Mouse (Mus musculus): ENCODE measurements around the gene Wfdc5. TPM values are rescaled to one million over a fixed set of nuclear protein-coding genes. Genes with fewer than 3 reads are reported as not detected.

Wfdc5 gene
- total RNA-seq, 2 experiments from 2014 or later = not detected

GRCm38 (mm10) chr2:164177831-164178230 lies 4.7 kb downstream of the Wfdc5 start:
- no peak for DNase-seq
- intact Hi-C loops (cut with DNase I) = loop anchor here (2.0 kb wide), 1 partner anchor 39 kb away; no protein-coding TSS in a partner anchor

GRCm38 (mm10) chr2:164175850-164176249 lies 6.7 kb downstream of the Wfdc5 start:
- no peak for DNase-seq
- intact Hi-C loops (cut with DNase I) = no loop called here

- no peak for DNase-seq
- intact Hi-C loops (cut with DNase I) = no loop called here
These were observed 7.7 kb downstream of the Wfdc5 start for GRCm38 (mm10) chr2:164174649-164175395.

- DNase-seq = no peak
- intact Hi-C loops (cut with DNase I) = no loop called here
These were observed 9.1 kb downstream of the Wfdc5 start for GRCm38 (mm10) chr2:164173394-164173793.

GRCm38 (mm10) chr2:164170902-164171301 lies 11.6 kb downstream of the Wfdc5 start, which contains the start of gene Kcns1:
Kcns1 (minus strand) TSS chr2:164171113.
- intact Hi-C loops (cut with DNase I) = no loop called here
- DNase-seq = no peak

GRCm38 (mm10) chr2:164170326-164170725 lies 12.2 kb downstream of the Wfdc5 start:
- intact Hi-C loops (cut with DNase I) = no loop called here
- no peak for DNase-seq

- no peak for DNase-seq
- intact Hi-C loops (cut with DNase I) = no loop called here
These were observed 14.0 kb downstream of the Wfdc5 start for GRCm38 (mm10) chr2:164168571-164168946.

GRCm38 (mm10) chr2:164167752-164168570 lies 14.6 kb downstream of the Wfdc5 start:
- DNase-seq = no peak
- intact Hi-C loops (cut with DNase I) = no loop called here

- no peak for DNase-seq
- intact Hi-C loops (cut with DNase I) = no loop called here
These were observed 17.6 kb downstream of the Wfdc5 start for GRCm38 (mm10) chr2:164164941-164165340.

- DNase-seq = no peak
- intact Hi-C loops (cut with DNase I) = no loop called here
These were observed 21.0 kb downstream of the Wfdc5 start for GRCm38 (mm10) chr2:164161515-164162055.

- intact Hi-C loops (cut with DNase I) = loop anchor here (5.0 kb wide), 1 partner anchor 397 kb away; no protein-coding TSS in a partner anchor
- no peak for DNase-seq
These were observed 23.7 kb downstream of the Wfdc5 start for GRCm38 (mm10) chr2:164158838-164159237.

GRCm38 (mm10) chr2:164156158-164156557 lies 26.4 kb downstream of the Wfdc5 start:
- DNase-seq = no peak
- intact Hi-C loops (cut with DNase I) = loop anchor here (5.0 kb wide), 1 partner anchor 394 kb away; no protein-coding TSS in a partner anchor

GRCm38 (mm10) chr2:164154007-164154406 lies 28.5 kb downstream of the Wfdc5 start:
- no peak for DNase-seq
- intact Hi-C loops (cut with DNase I) = no loop called here

- DNase-seq = no peak
- intact Hi-C loops (cut with DNase I) = no loop called here
These were observed 30.2 kb downstream of the Wfdc5 start for GRCm38 (mm10) chr2:164152341-164152740.

GRCm38 (mm10) chr2:164150086-164150760 lies 32.3 kb downstream of the Wfdc5 start:
- no peak for DNase-seq

GRCm38 (mm10) chr2:164146556-164146955 lies 36.0 kb downstream of the Wfdc5 start:
- intact Hi-C loops (cut with DNase I) = no loop called here
- DNase-seq = no peak

More at GRCm38 (mm10) chr2:164150086-164150760, 32.3 kb downstream of the Wfdc5 start:
- intact Hi-C loops (cut with DNase I) = no loop called here

GRCm38 (mm10) chr2:164144541-164144940 lies 38.0 kb downstream of the Wfdc5 start:
- intact Hi-C loops (cut with DNase I) = no loop called here
- DNase-seq = no peak

GRCm38 (mm10) chr2:164144025-164144424 lies 38.5 kb downstream of the Wfdc5 start:
- no peak for DNase-seq
- intact Hi-C loops (cut with DNase I) = no loop called here

GRCm38 (mm10) chr2:164142021-164142420 lies 40.5 kb downstream of the Wfdc5 start:
- DNase-seq = peak; percentile 20 to 28
- intact Hi-C loops (cut with DNase I) = no loop called here

- intact Hi-C loops (cut with DNase I) = loop anchor here (2.0 to 10.0 kb wide), 2 partner anchors 41 to 207 kb away; no protein-coding TSS in a partner anchor
- no peak for DNase-seq
These were observed 44.8 kb downstream of the Wfdc5 start for GRCm38 (mm10) chr2:164137754-164138153.

Measured in heart, postnatal 36 days (tissue).